7 mouse cellular contexts compared by ENCODE assay signal in genomic region chr1:40465477-40466430, GRCm38 (mm10). TPM values are rescaled to one million over a fixed set of nuclear protein-coding genes. Genes with fewer than 3 reads are reported as not detected.
A peak's percentile ranks its signal among the peaks of the same experiment; 100 is the strongest.
DNase-seq lines count a peak whose midpoint lies in the region; ATAC-seq and TF ChIP-seq lines count a peak whose summit lies in the region.

Gene Il18r1, plus strand, starts transcription at chr1:40465552.

- H3K9me3 ChIP-seq in kidney, embryonic 15.5 days (replicated peaks) = no peaks in the 10 kb centered on the region
- H3K9me3 ChIP-seq in megakaryocyte, embryonic 14.5 days = no peaks in the 10 kb centered on the region
- H3K9me3 ChIP-seq in hindbrain, embryonic 12.5 days (replicated peaks) = no peaks in the 10 kb centered on the region
- no peaks in the 10 kb centered on the region for H3K9me3 ChIP-seq in neural tube, embryonic 15.5 days (replicated peaks)

- no peak within 1 kb of the TSS for H3K4me3 ChIP-seq in kidney, embryonic 15.5 days (replicated peaks)
- H3K4me3 ChIP-seq in megakaryocyte, embryonic 14.5 days (replicated peaks) = peak within 1 kb of the TSS; percentile 4
- H3K4me3 ChIP-seq in hindbrain, embryonic 12.5 days = no peak within 1 kb of the TSS
- H3K4me3 ChIP-seq in neural tube, embryonic 15.5 days (replicated peaks) = no peak within 1 kb of the TSS

- no peaks in the 10 kb centered on the region for H3K4me1 ChIP-seq in kidney, embryonic 15.5 days
- H3K4me1 ChIP-seq in megakaryocyte, embryonic 14.5 days = peaks cover 26% of the 10 kb centered on the region
- H3K4me1 ChIP-seq in hindbrain, embryonic 12.5 days = no peaks in the 10 kb centered on the region
- H3K4me1 ChIP-seq in neural tube, embryonic 15.5 days = no peaks in the 10 kb centered on the region

- DNase-seq in B cell, adult 2 months = peak; percentile 38 to 46
- no peak for DNase-seq in Patski (ENCODE audit: low read depth, low spot score)
- peak; percentile 77 for DNase-seq in thymus, postnatal 25 days

- CTCF ChIA-PET in Patski (lab: Charles Lee) = interaction anchor here (1.3 kb wide), 1 partner anchor 85 kb away, joined by 3 read pairs; no protein-coding TSS in a partner anchor

- no peak within 1 kb of the TSS for H3K9ac ChIP-seq in kidney, embryonic 15.5 days
- no peak within 1 kb of the TSS for H3K9ac ChIP-seq in hindbrain, embryonic 12.5 days
- no peak within 1 kb of the TSS for H3K9ac ChIP-seq in neural tube, embryonic 15.5 days (replicated peaks)

- peaks cover 5% of the 10 kb centered on the region for H3K27me3 ChIP-seq in Patski
- H3K27me3 ChIP-seq in kidney, embryonic 15.5 days = no peaks in the 10 kb centered on the region
- H3K27me3 ChIP-seq in megakaryocyte, embryonic 14.5 days (replicated peaks) = no peaks in the 10 kb centered on the region
- no peaks in the 10 kb centered on the region for H3K27me3 ChIP-seq in hindbrain, embryonic 12.5 days
- no peaks in the 10 kb centered on the region for H3K27me3 ChIP-seq in neural tube, embryonic 15.5 days (replicated peaks)

- peak; percentile 38 for TF ChIP-seq CTCF in Patski (IDR thresholded peaks at IDR 0.05)

- ATAC-seq in Patski = no peak
- ATAC-seq in kidney, embryonic 15.5 days (replicated peaks; ENCODE audit: low FRiP score) = no peak
- ATAC-seq in hindbrain, embryonic 12.5 days (ENCODE audit: low FRiP score) = no peak
- no peak for ATAC-seq in neural tube, embryonic 15.5 days (ENCODE audit: low FRiP score)

- H3K27ac ChIP-seq in kidney, embryonic 15.5 days = no peak within 1 kb of the TSS
- no peak within 1 kb of the TSS for H3K27ac ChIP-seq in hindbrain, embryonic 12.5 days
- H3K27ac ChIP-seq in neural tube, embryonic 15.5 days (replicated peaks) = no peak within 1 kb of the TSS

- H3K36me3 ChIP-seq in kidney, embryonic 15.5 days = no peaks in the 10 kb centered on the region
- no peaks in the 10 kb centered on the region for H3K36me3 ChIP-seq in megakaryocyte, embryonic 14.5 days (replicated peaks; ENCODE audit: low read length)
- no peaks in the 10 kb centered on the region for H3K36me3 ChIP-seq in hindbrain, embryonic 12.5 days
- no peaks in the 10 kb centered on the region for H3K36me3 ChIP-seq in neural tube, embryonic 15.5 days

- 45% methylated on average over 20 of the region's 20 CpGs for WGBS in kidney, embryonic 15.5 days
- WGBS in hindbrain, embryonic 12.5 days = 45% methylated on average over 20 of the region's 20 CpGs
- WGBS in neural tube, embryonic 15.5 days = 55% methylated on average over 20 of the region's 20 CpGs

- POLR2A ChIA-PET in Patski (lab: Charles Lee) = interaction anchor here (0.7 to 1.5 kb wide), 2 partner anchors 21 to 23 kb away, joined by 3 to 4 read pairs; no protein-coding TSS in a partner anchor

- H3K4me2 ChIP-seq in kidney, embryonic 15.5 days = peak within 1 kb of the TSS; percentile 31
- no peak within 1 kb of the TSS for H3K4me2 ChIP-seq in hindbrain, embryonic 12.5 days (replicated peaks)
- H3K4me2 ChIP-seq in neural tube, embryonic 15.5 days = no peak within 1 kb of the TSS

- in situ Hi-C loops in Patski (cut with MboI; ENCODE audit: low pct_unique_long_range_greater_than_20kb) = no loop called here

RNA-seq across cellular contexts. Expression of gene Il18r1, which starts in this region (rescaled TPM):
- polyA plus RNA-seq in Patski (2021) = not detected
- polyA plus RNA-seq in kidney, embryonic 15.5 days (2015; fragmentation: Nextera tagmentation; extraction: Ambion mirVana) = 0.14 and 0.27 TPM in 2 replicates
- not detected in 2 replicates for polyA plus RNA-seq in megakaryocyte, embryonic 14.5 days (2012; ENCODE audit: insufficient read depth, low replicate concordance)
- polyA plus RNA-seq in hindbrain, embryonic 12.5 days (2016; fragmentation: Nextera tagmentation; extraction: Ambion mirVana) = not detected in 2 replicates
- polyA plus RNA-seq in neural tube, embryonic 15.5 days (2015; fragmentation: Nextera tagmentation; extraction: Ambion mirVana) = 0.37 TPM in 1 of 2 replicates, not detected in the other
